Mouse (Mus musculus): Measurements from ENCODE around the gene Fblim1.
A peak's percentile ranks its signal among the peaks of the same experiment; 100 is the strongest.

Fblim1 gene

GRCm38 (mm10) chr4:141605861-141606260 is at the start of gene Fblim1:
Gene Fblim1 (minus strand): TSS chr4:141606096.
- DNase-seq, result peak; percentile 60

- no peak for DNase-seq
Measured at GRCm38 (mm10) chr4:141654509-141654908, 48.6 kb upstream of the Fblim1 start.

GRCm38 (mm10) chr4:141653813-141654212 is 47.9 kb upstream of the Fblim1 start:
- DNase-seq, result no peak

- no peak for DNase-seq
Measured at GRCm38 (mm10) chr4:141653044-141653443, 47.1 kb upstream of the Fblim1 start.

- DNase-seq, result no peak
Measured at GRCm38 (mm10) chr4:141651944-141652343, 46.0 kb upstream of the Fblim1 start.

- no peak for DNase-seq
Measured at GRCm38 (mm10) chr4:141651286-141651685, 45.4 kb upstream of the Fblim1 start.

GRCm38 (mm10) chr4:141649244-141649643 is 43.3 kb upstream of the Fblim1 start:
- no peak for DNase-seq

GRCm38 (mm10) chr4:141648262-141648661 is 42.4 kb upstream of the Fblim1 start:
- DNase-seq, result no peak

GRCm38 (mm10) chr4:141647187-141647586 is 41.3 kb upstream of the Fblim1 start:
- no peak for DNase-seq

GRCm38 (mm10) chr4:141645988-141646387 is 40.1 kb upstream of the Fblim1 start:
- no peak for DNase-seq

GRCm38 (mm10) chr4:141643118-141643855 is 37.4 kb upstream of the Fblim1 start:
- peak; percentile 85 for DNase-seq

- no peak for DNase-seq
Measured at GRCm38 (mm10) chr4:141641961-141642811, 36.3 kb upstream of the Fblim1 start.

- DNase-seq, result peak; percentile 44
Measured at GRCm38 (mm10) chr4:141641353-141641771, 35.5 kb upstream of the Fblim1 start.

GRCm38 (mm10) chr4:141639474-141639873 is 33.6 kb upstream of the Fblim1 start:
- DNase-seq, result no peak

GRCm38 (mm10) chr4:141636693-141637092 is 30.8 kb upstream of the Fblim1 start:
- DNase-seq, result no peak

GRCm38 (mm10) chr4:141635991-141636390 is 30.1 kb upstream of the Fblim1 start:
- no peak for DNase-seq

- peak; percentile 69 for DNase-seq
Measured at GRCm38 (mm10) chr4:141632111-141632873, 26.4 kb upstream of the Fblim1 start.

GRCm38 (mm10) chr4:141631250-141631649 is 25.4 kb upstream of the Fblim1 start:
- no peak for DNase-seq

GRCm38 (mm10) chr4:141630021-141630420 is 24.1 kb upstream of the Fblim1 start:
- no peak for DNase-seq

- no peak for DNase-seq
Measured at GRCm38 (mm10) chr4:141628661-141629060, 22.8 kb upstream of the Fblim1 start.

GRCm38 (mm10) chr4:141627502-141627901 is 21.6 kb upstream of the Fblim1 start:
- DNase-seq, result no peak

GRCm38 (mm10) chr4:141625774-141626550 is 20.1 kb upstream of the Fblim1 start:
- DNase-seq, result no peak
